16 mouse cellular contexts compared by ENCODE assay signal in genomic region chr8:35166611-35167010, GRCm38 (mm10).
DNase-seq lines count a peak whose midpoint lies in the region; ATAC-seq lines count a peak whose summit lies in the region.
"Had no signal": no experiment of that assay in that cellular context is flagged by ENCODE, and none has a peak within 500 bp of the region (broad histone marks: within the 10 kb centered on the region; RNA-seq: fewer than 3 reads in every experiment).

No protein-coding gene starts in this region.

- peak; percentile 55 for DNase-seq in heart, adult 11 months
- DNase-seq in heart, postnatal 4 days, result no peak
- DNase-seq in urinary bladder, postnatal 14 days (ENCODE audit: low spot score), result peak; percentile 54
- DNase-seq in urinary bladder, postnatal 25 days (ENCODE audit: low spot score), result no peak
- DNase-seq in brain, adult 2 months (ENCODE audit: low read depth, low spot score), result peak; percentile 37
- DNase-seq in right cerebral cortex, adult 2 months (ENCODE audit: low spot score in 2 of 2), result no peak
- DNase-seq: adrenal gland, adult 2 months; cerebellum, adult 9-10 months; forebrain, postnatal 0 days; gastrocnemius, postnatal 10 days; heart, adult 2 months; kidney, adult 2 months; liver, postnatal 0 days; retina, postnatal 1 day had no signal

- no peak for ATAC-seq in CD4-positive, CD25-positive, alpha-beta regulatory T cell, adult 4 months
- ATAC-seq: forebrain, postnatal 0 days; liver, postnatal 0 days; lung, postnatal 0 days had no signal

Comparison
In these comparisons a context has a peak if more than half of its experiments do, and no peak if none do; other contexts are left out.
1. DNase-seq: peak in heart, adult 11 months (single experiment), urinary bladder, postnatal 14 days (single experiment) and brain, adult 2 months (single experiment); none in heart, postnatal 4 days (single experiment), urinary bladder, postnatal 25 days (single experiment) and right cerebral cortex, adult 2 months (0 of 2).